Mouse (Mus musculus): ENCODE results near the gene Ehd3.

The Ehd3 gene

DNA sequence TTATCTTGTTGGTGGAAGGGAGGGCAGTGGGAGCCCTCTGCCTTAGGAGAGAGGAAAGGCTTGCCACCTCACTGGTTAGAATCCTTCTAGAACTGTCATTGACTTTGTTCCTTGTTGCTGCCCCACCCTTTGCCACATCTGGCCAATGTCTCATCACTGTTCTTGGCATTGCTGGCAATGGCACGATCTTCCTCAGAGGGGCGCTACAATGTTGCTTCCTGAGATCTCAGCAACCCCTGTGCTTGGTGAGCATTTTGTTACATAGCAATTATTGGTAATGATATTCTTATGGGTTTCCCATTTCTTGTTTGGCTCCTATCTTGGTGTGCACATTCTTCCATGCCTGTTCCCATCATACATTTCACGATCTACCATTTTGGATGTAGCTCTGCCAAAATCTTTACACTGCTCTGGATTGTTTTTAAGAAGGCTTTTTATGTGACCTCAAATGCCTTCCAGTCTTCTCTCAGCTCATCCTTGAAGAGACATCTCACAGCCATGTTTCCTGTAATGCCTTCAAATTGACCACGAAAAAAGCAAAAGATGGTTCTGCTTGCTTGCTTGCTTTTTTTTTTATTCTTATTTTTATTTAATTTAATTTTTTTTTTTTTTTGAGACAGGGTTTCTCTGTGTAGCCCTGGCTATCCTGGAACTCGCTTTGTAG lies at the start of gene Ehd3:
Gene Ehd3, plus strand, starts transcription at position 614 of the 664 bp plus-strand sequence.
- no peak for DNase-seq

DNA sequence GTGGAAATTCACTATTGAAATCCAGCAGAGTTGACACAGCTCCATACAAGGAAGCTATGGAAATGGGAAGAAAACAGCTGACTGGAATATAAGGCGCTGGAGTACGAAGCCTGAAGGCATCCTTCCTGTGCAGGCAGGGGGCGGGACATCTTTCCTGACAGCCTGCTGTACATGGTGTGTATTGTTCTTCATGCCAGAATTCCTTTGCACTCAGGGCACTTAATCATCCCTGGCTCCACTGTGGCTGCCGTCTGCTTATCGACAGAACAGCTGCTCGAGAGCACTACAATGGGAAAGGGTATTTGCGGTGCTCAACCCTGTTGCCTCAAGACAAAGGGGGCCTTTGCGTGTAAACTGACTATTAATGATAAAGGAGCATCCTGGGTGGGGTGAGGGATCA lies 33.0 kb upstream of the Ehd3 start:
- DNase-seq: no peak

DNA sequence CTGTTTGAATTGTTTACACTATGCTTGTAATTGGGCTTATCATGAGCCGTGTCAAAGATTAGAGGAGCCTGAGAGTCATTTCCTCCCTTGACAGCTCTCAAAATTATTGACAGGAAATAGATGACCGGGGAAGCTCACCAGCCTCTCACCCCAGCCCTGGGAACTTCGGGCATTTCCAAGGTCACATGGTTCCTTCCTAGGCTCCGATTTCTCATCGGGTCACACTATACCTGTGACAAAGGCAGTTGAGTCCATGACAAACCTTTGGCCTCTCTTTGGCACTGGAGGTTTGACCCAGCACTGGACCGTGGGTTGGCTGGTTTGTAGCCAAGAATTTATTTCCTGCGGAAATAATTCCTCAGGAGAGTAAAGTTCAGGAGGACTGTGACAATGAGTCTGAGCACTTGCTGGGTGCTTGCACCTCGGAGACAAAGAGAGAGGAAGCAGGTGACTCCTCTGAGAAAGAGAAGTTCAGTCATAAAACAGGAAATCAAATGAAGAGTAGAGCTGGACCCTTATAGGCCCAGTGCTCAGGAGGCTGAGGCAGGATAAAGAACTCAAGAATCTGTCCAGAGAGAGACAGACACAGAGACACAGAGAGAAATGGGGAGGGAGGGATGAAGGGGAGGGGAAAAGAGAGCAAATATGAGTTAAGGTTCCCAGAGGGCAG lies 17.2 kb upstream of the Ehd3 start:
- DNase-seq: no peak

DNA sequence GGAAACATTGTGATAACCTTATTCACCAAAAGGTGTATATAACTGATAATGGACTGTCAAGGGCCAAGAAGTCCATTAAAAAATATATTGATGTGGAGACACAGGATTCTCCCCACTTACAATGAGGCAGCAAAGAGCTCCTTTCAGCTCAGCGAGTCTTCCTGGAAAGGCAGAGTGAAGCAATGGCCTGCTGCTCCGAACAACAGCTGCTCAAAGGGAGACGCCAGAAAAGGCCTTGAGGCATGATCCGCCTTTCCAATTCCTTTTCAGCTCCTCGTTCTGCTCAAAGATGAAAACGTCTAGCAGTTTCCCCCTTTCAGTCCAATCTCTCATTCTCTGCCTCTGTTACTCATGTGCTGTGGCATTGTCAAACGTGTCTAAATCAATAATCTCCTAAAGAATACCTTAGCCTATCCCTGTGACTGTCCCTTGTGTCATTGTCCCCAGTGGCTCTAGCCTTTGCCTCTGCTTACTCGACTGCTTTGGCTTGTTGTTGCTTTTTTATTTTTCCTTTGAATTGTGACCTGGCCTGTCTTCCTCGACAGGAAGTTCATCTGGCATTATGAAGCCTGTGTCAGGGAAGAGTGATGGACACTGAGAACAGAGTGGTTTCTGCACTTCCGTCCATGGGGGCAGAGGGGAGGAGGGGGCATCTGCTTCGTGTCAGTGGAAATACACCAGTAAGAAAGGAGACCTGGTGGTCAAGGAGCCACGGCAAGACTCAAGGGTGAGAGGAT lies 13.5 kb upstream of the Ehd3 start:
- no peak for DNase-seq

DNA sequence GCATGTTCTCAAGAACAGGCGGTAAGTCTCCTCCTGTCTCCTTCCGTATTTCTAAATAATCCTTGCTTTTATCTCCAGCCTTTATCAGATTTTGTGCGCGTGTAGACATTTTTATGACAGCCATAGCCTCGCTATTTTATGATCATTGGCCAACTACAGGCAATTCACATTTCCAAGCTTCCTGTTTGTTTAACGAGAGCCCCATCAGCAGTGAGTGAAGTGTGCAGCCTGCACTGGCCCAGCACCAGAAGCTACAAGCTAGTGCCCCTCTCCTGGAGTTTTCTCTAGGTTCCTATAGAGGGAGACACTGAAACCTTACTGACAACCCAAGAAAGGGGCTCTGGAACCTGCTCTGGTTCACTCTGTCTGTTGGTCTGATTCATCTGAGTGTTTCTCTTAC lies 7.1 kb upstream of the Ehd3 start:
- DNase-seq: no peak

DNA sequence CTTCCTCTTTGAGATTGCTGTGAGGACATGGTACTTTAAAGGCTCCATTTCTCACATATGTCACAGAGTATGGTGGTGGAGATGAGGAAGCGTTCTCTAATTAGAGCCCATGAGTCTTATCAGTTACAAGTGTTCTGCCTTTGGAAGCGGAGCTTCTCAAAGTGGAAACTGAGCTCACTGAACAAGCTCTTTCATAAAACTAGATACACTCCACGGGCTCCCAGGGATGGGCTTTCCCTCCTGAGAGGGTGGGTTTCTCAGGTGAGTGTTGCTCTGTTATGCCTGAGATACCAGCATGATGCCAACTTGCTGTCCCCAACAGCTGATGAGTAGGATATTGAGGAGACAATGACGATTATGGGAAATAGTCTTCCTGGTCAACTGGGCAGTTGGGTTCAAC lies 6.2 kb upstream of the Ehd3 start:
- no peak for DNase-seq

DNA sequence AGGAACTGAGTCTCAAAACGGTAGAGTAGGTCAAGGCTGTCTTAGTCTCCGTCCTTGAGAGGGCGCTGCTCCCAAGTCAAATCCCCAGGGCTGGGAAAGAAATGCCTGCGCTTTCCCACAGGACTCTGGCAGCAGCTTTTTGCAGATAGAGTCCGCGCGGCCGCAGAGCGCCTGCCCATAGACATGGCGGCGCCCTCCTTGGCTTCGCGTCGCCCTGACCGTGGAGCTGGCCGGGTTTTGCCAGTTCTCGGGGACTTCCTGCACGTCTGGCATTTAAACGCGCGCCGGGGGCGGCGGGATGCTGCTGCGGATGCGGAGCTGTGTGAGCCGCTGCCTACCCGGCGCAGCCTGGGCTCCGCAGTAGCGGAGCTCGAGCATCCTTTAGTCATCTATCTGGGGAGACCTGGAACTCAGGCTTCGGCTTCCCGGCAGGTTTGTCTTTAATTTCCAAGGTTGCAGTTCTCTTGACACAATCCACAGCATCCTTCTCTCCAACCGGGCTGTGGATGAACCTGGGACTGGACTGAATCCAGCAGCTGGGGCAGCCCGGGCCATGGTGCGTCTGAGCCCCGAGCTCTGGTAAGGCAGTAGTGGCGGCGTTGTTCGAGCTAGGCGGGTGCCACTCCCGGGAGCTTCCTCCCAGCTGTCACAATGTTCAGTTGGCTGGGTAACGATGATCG lies 798 bp downstream of the Ehd3 start:
- DNase-seq: peak; percentile 90 to 94

DNA sequence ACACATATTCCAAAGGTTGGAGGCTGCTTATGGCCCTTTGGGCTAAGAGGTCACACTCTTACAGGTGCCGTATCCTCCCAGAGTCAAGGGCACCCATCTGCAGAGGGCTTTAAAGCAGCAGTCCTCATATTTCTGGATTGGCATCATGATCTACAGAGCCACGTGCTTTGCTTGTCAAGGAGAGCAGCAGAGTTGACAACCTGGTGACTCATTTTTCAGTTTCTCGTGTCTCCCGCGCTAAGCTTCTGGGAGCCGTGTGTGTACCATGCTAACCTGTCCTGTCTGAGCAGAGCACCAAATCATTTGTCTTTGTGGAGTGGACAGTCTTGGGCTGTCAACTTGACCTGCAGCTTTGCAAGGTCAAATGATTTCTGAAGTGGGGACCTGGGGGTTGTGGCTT lies 2.4 kb downstream of the Ehd3 start:
- DNase-seq: no peak

DNA sequence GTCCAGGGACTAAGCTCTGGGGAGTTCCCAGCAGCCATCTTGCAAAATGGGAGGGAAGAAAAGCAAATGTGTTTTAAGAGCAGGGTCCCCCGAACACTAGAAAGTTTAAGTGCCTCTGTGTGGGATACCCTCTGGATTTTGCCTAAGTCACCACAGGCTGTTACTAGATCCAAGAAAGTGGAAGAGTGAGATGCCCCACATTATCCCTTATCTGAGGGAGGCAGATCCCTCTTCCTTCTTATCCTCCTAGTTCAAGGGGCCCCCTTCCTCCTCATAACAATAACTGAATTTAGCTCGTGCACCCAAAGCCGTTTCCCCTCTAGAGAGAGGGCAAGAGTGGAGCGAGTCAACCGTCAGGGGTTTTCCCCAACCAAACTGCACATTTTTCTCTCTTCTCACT lies 3.3 kb downstream of the Ehd3 start:
- DNase-seq: no peak

DNA sequence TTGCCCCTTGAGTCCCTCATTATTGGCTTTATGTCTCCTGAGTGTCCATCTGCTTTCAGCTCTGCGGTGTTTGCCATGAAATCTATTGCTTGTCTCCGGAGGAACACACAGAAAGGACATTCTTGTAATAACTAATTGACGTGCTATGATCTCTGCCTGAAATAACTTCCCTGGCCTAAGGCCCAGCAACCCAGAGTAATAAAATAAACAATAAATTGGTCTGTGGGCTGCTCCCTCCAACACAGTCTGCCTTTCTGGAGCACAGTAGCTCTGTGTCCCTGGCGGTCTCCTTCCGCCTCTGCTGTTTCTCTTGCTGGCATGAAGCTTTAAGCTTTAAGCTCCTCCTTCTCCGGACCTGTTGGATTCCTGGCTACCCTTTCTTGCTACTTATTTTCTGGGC lies 4.5 kb downstream of the Ehd3 start:
- DNase-seq: no peak

DNA sequence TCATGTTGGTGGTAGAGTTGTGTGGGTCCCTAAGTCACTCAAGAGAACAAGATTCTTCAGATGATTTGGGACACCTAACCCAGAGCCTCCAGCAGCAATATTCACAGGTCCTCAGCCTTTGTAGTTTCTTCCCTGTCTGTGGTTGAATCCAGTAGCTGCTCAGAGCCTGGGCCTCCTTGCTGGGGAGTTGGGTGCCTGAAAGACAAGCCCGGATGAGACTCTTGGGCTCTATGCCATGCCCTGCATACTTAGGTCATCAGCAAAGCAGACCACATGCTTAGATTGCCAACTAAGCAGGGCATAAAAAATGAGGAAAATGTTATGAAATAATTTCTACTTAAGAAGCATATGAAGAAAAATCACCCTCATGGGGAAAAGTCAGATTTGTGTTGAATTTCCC lies 6.9 kb downstream of the Ehd3 start:
- peak in 1 of 2 experiments; percentile 2 for DNase-seq

DNA sequence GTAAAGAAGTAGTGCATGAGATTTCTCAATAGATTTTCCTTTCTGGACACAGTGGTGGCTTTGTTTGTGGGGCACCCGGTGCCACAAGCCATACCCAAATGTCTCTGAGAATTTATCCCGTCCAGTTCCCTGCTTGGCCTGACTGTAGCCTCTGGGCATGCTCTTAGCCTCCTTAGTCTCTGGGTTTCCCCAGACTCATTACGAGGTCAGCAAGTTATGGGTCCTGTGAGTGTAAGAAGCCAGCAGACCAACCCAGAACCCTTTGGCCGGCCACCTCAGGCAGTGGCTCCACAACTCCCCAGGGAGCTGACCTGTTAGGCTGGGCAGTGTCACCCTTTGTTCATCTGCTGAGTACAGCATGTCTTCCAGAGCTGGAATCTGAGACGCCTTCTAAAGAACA lies 7.6 kb downstream of the Ehd3 start:
- DNase-seq: no peak

DNA sequence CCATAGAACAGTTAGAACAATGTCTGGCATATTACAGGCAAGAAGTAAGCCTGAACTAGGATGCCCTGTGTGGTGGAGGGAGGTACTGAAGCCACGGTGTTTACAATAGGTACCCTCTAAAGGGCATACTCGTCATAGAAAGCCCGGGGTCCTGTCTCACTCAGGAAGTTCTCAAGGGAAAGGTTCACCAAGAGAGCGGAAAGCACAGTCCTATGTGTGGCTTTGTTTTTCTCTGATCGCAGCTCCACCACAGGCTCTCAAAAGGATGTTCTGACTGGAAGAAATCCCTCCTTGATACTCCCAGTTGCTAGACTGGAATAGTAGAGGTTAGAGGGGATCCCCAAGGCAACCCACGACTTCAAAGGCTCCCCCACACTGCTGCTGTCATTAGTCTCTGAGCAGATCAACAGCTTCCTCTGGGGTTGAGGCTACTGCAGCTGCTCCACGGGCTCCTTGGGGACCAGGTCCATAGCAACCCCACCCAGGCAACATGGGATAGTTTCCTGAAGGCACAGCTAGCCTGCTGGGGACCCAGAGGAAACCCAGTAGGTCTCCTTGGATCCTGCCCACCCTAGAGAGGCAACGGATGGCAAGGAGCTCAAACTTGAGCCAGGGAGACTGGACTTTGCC lies 9.2 kb downstream of the Ehd3 start:
- DNase-seq: peak; percentile 49 to 59

DNA sequence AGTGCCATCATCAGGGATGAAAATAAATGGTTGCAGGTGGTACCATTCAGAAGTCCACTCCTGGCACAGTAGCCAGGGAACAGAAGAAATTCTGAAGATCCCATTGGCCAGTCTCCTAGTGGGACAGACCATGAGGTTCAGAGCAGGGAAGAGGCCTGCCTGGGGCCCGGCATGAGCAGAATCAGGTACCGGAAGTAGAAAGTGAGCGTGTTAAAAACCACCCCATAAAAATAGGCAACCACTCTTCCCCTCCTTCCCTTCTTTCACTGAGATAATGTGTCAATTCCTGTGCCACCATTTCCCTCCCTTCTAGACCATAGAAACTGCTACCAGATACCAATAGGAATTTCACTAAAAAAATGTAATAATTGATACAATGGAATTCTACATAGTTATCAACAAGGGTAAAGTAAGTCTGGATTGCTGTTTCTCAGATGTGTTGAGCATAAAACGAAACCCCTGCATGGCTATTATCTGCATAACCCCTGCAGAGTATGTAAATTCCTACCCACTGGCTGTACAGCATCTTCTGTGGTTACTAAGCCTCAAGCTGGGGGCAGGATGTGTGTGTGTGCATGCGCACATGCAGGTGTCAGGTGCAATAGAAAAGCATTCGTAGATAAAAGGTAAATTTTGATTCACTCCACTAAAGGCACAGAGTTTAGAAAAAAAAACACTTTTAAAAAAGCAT lies 10.7 kb downstream of the Ehd3 start:
- peak; percentile 69 to 83 for DNase-seq

DNA sequence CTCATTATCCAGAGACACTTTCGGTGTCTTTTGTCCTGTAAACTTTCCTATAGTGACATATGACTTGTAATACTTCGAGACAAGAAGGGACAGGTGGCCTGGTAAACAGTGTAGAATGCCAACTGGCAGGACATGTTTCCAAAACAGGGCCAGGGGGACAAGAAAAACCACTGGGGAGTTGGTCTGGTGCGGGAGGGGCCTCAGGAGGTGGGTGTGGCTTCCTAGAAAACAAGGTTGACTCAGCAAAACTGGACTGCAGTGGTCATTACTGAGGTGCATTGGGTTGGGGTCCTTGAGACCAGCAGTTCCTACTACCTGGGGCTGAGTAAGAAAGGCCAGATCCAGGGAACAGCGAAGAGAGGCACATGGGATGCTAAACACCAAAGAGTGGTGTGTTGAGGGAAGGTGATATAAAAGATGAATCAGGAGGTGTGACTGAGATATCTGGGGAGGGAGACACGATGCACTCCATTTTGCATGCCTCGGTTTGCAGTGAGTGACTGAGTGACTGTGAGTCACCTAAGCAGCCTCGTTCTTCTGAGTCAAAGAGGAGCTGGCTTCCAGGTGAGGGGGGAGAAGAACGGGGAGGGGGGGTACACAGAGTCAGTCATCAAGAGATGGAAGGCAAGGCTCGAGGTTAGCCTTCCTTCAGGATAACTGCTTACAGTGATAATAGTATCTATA lies 13.9 kb downstream of the Ehd3 start:
- no peak for DNase-seq

DNA sequence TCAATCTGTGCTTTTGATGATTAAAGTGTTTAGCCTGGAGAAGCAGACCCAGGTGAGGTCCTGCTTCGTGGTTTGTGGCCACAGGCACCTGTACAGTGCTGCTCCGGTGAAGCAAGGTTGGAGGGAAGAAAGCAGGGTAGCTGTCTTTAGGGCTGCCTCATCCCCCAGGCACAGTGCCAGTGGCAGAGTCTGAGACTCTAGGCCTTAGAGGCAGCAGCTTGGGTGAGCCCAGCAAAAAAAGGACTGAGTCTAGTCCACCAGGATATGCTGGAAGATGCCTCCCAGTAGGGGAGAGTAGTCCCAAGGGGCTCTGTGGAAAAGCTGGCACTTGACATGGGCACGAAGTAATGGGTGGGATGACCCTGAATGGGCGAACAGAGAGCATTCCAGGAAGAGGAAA lies 15.0 kb downstream of the Ehd3 start:
- peak in 1 of 2 experiments; percentile 28 for DNase-seq

DNA sequence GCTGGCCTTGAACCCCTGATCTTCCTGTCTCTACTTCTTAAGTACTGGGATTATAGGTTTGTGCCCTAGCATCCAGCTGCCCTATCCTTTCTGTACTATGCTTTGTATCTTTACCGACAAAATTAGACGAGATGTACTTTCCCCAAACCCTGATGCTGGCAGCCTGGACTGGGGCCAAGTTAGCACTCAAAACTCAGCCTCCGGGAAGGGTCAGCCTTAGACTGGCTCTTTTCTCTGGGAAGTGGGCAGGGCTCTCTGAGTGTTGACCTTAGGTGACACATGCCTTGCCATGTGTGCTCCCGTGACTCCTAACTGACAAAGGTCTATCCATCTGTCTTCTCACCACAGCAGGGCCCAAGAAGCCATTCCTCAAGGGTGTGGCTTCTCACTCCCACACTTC lies 16.8 kb downstream of the Ehd3 start:
- DNase-seq: no peak

DNA sequence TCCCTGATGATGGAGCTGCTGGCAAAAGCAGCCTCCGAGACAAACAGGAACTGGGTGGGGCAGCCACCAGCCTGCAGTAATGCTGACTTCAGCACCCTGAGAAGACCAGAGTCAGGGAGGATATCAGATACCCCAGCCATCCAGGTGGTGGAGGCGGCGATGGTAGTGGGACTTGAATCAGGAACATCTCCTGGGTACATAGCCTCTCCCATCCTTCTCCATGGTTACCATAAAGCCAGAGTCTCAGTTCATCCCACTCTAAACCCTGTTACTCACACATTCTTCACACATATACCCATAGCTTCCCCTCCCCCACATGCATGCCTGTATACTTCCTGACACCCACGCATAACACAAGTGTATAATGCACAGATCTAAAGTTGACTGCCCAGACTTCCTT lies 18.3 kb downstream of the Ehd3 start:
- DNase-seq: peak; percentile 63 to 73

DNA sequence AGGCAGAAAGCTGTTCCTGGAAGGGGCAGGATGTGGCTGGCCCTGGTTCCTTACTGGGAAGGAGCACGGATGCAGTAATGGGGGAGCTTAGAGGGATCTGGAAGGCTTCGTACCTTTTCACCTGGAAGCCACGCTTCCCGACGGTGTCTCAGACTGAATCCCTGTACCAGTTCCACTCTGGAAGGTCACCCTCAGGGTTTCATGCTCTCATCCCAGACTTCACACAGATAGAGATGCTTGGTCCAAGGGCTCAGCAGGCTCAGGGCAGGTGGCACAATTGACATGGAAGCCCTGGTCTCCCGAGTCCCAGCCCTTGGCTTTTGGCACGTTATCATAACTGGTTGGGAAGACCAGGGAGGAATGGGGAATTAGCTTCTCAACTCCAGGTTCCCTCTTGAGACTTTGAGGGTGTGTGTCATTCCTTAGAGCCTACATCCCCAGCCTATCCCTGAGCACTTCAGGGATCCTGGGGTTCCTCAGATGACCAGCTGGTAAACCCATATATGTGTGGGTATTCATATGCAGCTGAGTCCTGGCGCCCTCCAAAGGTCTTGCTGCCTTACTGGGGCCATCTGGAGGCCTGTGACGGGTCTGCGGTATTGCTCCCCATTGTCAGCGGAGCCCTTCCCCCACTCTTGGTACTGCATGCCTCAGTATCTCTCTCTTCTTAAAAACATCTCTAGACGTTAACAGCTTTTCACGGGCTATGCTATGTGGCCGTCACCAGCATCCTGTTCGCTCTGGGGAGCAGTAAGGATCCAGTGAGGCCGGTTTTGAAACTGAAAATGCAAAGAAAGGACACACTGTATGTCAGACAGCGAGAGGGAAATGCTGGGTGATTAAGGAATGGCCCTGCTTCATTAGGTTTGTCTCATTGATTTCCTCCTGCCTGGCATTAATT lies 19.4 kb downstream of the Ehd3 start:
- DNase-seq: peak; percentile 43 to 66

DNA sequence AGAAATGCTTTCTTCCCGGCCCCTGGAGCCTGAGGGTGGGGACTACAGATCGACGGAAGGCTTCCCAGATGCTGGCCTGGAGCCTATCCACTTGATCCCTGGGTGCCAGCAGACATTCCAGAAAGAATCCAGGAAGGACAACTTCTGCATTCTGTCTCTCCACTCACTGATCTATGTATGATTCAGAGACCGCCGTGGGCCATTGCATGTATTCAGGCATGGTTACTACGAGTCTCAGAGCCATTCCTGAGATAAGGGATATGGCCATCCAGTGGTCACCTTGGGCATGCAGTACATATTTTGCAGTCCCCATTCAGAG lies 20.0 kb downstream of the Ehd3 start:
- DNase-seq: no peak

DNA sequence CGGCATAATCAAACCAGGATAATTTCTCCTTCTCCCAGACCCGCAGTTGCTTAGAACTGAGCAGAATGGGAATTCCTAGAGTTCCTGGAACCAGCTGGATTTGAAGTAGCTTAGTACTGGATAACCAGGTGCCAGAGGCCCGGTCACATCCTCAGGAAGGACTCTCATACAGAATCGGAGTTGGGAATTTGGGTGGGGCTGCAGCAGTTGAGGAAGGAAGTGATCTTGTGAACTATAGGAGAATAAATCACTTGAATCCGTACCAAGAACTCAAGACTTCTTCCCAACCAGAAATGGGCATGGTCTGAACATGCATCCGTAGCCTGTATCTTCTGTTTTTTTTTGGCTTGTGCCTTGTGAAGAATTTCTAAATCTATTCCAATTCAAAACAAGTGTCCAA lies 22.2 kb downstream of the Ehd3 start:
- DNase-seq: no peak
